Mouse (Mus musculus) intestine, embryonic 15.5 days (tissue): ENCODE measurements around the gene Dnajb13. TPM values are rescaled to one million over a fixed set of nuclear protein-coding genes. Genes with fewer than 3 reads are reported as not detected.

Experiments used
- ATAC-seq: fragments of 200-750 bp; cut with Nextera tagmentation; 2 replicates; pipeline ENCODE4 v1.8.0; 2017; ENCODE audit warnings: moderate TSS enrichment, moderate library complexity
- H3K27ac ChIP-seq: fragments of 300-500 bp; sonication (generic); 2 replicates; pipeline ENCODE4 v1.5.1; 2015; ENCODE audit warnings: mild to moderate bottlenecking, inconsistent platforms
- H3K27me3 ChIP-seq: fragments of 300-500 bp; sonication (generic); replicated peaks from 2 replicates; pipeline ENCODE4 v1.6.1; 2015; ENCODE audit warnings: inconsistent platforms
- H3K36me3 ChIP-seq: fragments of 300-500 bp; sonication (generic); 2 replicates; pipeline ENCODE4 v1.6.1; 2015; ENCODE audit warnings: inconsistent platforms
- H3K4me1 ChIP-seq: fragments of 300-500 bp; sonication (generic); replicated peaks from 2 replicates; pipeline ENCODE4 v1.6.1; 2015; ENCODE audit warnings: inconsistent platforms
- H3K4me2 ChIP-seq: fragments of 300-500 bp; sonication (generic); replicated peaks from 2 replicates; pipeline ENCODE4 v1.6.1; 2015; ENCODE audit warnings: mild to moderate bottlenecking, inconsistent platforms
- H3K4me3 ChIP-seq: fragments of 300-500 bp; sonication (generic); replicated peaks from 2 replicates; pipeline ENCODE4 v1.5.1; 2015; ENCODE audit warnings: inconsistent platforms
- H3K9ac ChIP-seq: fragments of 300-500 bp; sonication (generic); 2 replicates; pipeline ENCODE4 v1.6.1; 2015; ENCODE audit warnings: inconsistent platforms
- H3K9me3 ChIP-seq: fragments of 300-500 bp; sonication (generic); 2 replicates; pipeline ENCODE4 v1.6.1; 2016; ENCODE audit warnings: inconsistent platforms
- WGBS: fragments of 180-500 bp; shearing (Covaris S2); methylation state at CpG from one replicate; pipeline ENCODE4 v1.1.7; 2015; 5-methylcytosine and 5-hydroxymethylcytosine counted together
- polyA plus RNA-seq: library from polyadenylated mRNA; unstranded; fragments of >200 nt; fragmentation: Nextera tagmentation; extraction: Ambion mirVana; gene quantifications from 2 replicates; pipeline ENCODE4 v1.2.1, GENCODE M21; 2015

Dnajb13 gene
- polyA plus RNA-seq = 0.28 and 0.41 TPM in 2 replicates

GRCm38 (mm10) chr7:100514573-100514972, at the start of gene Dnajb13:
TSS of gene Dnajb13 (minus strand) at chr7:100514960.
- no peak for ATAC-seq
- 45% methylated on average over 11 of the region's 11 CpGs for WGBS
- no peaks in the 10 kb centered on the region for H3K36me3 ChIP-seq

GRCm38 (mm10) chr7:100561861-100562587, 47.3 kb upstream of the Dnajb13 start:
- ATAC-seq = no peak
- H3K4me3 ChIP-seq = no peak overlapping the region
- H3K27ac ChIP-seq = no peak overlapping the region
- WGBS = 78% methylated on average over 11 of the region's 11 CpGs
- no peaks in the 10 kb centered on the region for H3K9me3 ChIP-seq
- H3K9ac ChIP-seq = no peak overlapping the region
- H3K27me3 ChIP-seq = no peaks in the 10 kb centered on the region
- H3K4me2 ChIP-seq = no peak overlapping the region
- H3K4me1 ChIP-seq = no peaks in the 10 kb centered on the region
- H3K36me3 ChIP-seq = peaks cover 5% of the 10 kb centered on the region; the same call in 1 of the 2 replicates

More at GRCm38 (mm10) chr7:100514573-100514972, at the start of gene Dnajb13:
- H3K27ac ChIP-seq = no peak within 1 kb of the TSS
- no peaks in the 10 kb centered on the region for H3K9me3 ChIP-seq
- no peaks in the 10 kb centered on the region for H3K4me1 ChIP-seq
- H3K9ac ChIP-seq = no peak within 1 kb of the TSS
- H3K4me2 ChIP-seq = no peak within 1 kb of the TSS
- H3K4me3 ChIP-seq = no peak within 1 kb of the TSS
- no peaks in the 10 kb centered on the region for H3K27me3 ChIP-seq

- 77% methylated on average over 4 of the region's 4 CpGs for WGBS
- ATAC-seq = no peak
Observed at GRCm38 (mm10) chr7:100559331-100559730, 44.6 kb upstream of the Dnajb13 start.

GRCm38 (mm10) chr7:100557241-100557640, 42.5 kb upstream of the Dnajb13 start:
- H3K9me3 ChIP-seq = no peaks in the 10 kb centered on the region
- WGBS = 53% methylated on average over 5 of the region's 5 CpGs
- no peak overlapping the region for H3K4me2 ChIP-seq
- H3K9ac ChIP-seq = no peak overlapping the region
- no peak overlapping the region for H3K4me3 ChIP-seq
- H3K27ac ChIP-seq = no peak overlapping the region
- H3K36me3 ChIP-seq = 0 out of 2 replicates have a peak, but pooled peaks cover 2% of the 10 kb centered on the region
- H3K4me1 ChIP-seq = peaks cover 5% of the 10 kb centered on the region; the same call in 1 of the 2 replicates
- no peaks in the 10 kb centered on the region for H3K27me3 ChIP-seq
- ATAC-seq = no peak

More at GRCm38 (mm10) chr7:100559331-100559730, 44.6 kb upstream of the Dnajb13 start:
- H3K27me3 ChIP-seq = no peaks in the 10 kb centered on the region
- H3K9ac ChIP-seq = no peak overlapping the region
- H3K4me2 ChIP-seq = no peak overlapping the region
- H3K4me1 ChIP-seq = peaks cover 5% of the 10 kb centered on the region; the same call in 1 of the 2 replicates
- no peak overlapping the region for H3K4me3 ChIP-seq
- H3K36me3 ChIP-seq = peaks cover under 1% of the 10 kb centered on the region; the same call in 1 of the 2 replicates
- H3K27ac ChIP-seq = no peak overlapping the region
- no peaks in the 10 kb centered on the region for H3K9me3 ChIP-seq

- H3K4me3 ChIP-seq = no peak overlapping the region
- peaks cover 5% of the 10 kb centered on the region; the same call in 1 of the 2 replicates for H3K4me1 ChIP-seq
- peak overlapping the region; percentile 37 for H3K4me2 ChIP-seq
- H3K27me3 ChIP-seq = no peaks in the 10 kb centered on the region
- WGBS = 40% methylated on average over 13 of the region's 13 CpGs
- H3K9me3 ChIP-seq = no peaks in the 10 kb centered on the region
- peak overlapping the region; percentile 82 for H3K27ac ChIP-seq
- peak; percentile 73 for ATAC-seq
- H3K36me3 ChIP-seq = 0 out of 2 replicates have a peak, but pooled peaks cover 5% of the 10 kb centered on the region
- H3K9ac ChIP-seq = no peak overlapping the region
Observed at GRCm38 (mm10) chr7:100555431-100555951, 40.7 kb upstream of the Dnajb13 start.

- Histone ChIP-seq H3K27me3 (no peaks in the 10 kb centered on the region), H3K36me3 (0 out of 2 replicates have a peak, but pooled peaks cover 5% of the 10 kb centered on the region), H3K4me2 (peak overlapping the region; percentile 20; the same call in 1 of the 2 replicates), H3K4me3 (no peak overlapping the region), H3K9me3 (no peaks in the 10 kb centered on the region), H3K4me1 (peaks cover 5% of the 10 kb centered on the region; the same call in 1 of the 2 replicates), H3K9ac (no peak overlapping the region), H3K27ac (peak overlapping the region; percentile 82)
- WGBS = 44% methylated on average over 5 of the region's 5 CpGs
- ATAC-seq = peak; percentile 89
Observed at GRCm38 (mm10) chr7:100554939-100555338, 40.2 kb upstream of the Dnajb13 start.

GRCm38 (mm10) chr7:100550338-100551007, 35.7 kb upstream of the Dnajb13 start:
- H3K4me1 ChIP-seq = peaks cover 1% of the 10 kb centered on the region; the same call in 1 of the 2 replicates
- no peak overlapping the region for H3K4me2 ChIP-seq
- H3K27ac ChIP-seq = no peak overlapping the region
- H3K27me3 ChIP-seq = no peaks in the 10 kb centered on the region
- ATAC-seq = no peak
- 0 out of 2 replicates have a peak, but pooled peaks cover 5% of the 10 kb centered on the region for H3K36me3 ChIP-seq
- H3K4me3 ChIP-seq = no peak overlapping the region
- no peaks in the 10 kb centered on the region for H3K9me3 ChIP-seq
- no peak overlapping the region for H3K9ac ChIP-seq
- WGBS = 55% methylated on average over 5 of the region's 5 CpGs

GRCm38 (mm10) chr7:100549796-100550195, 35.0 kb upstream of the Dnajb13 start:
- Histone ChIP-seq H3K36me3 (0 out of 2 replicates have a peak, but pooled peaks cover 5% of the 10 kb centered on the region), H3K4me2 (no peak overlapping the region), H3K9ac (no peak overlapping the region), H3K27me3 (no peaks in the 10 kb centered on the region), H3K27ac (no peak overlapping the region), H3K4me1 (no peaks in the 10 kb centered on the region), H3K9me3 (no peaks in the 10 kb centered on the region), H3K4me3 (no peak overlapping the region)
- ATAC-seq = no peak
- 88% methylated on average over 3 of the region's 3 CpGs for WGBS

GRCm38 (mm10) chr7:100547631-100548030, 32.9 kb upstream of the Dnajb13 start:
- no peak for ATAC-seq
- H3K36me3 ChIP-seq = 0 out of 2 replicates have a peak, but pooled peaks cover 5% of the 10 kb centered on the region
- no peak overlapping the region for H3K9ac ChIP-seq
- H3K27ac ChIP-seq = no peak overlapping the region
- no peak overlapping the region for H3K4me2 ChIP-seq
- H3K4me3 ChIP-seq = no peak overlapping the region
- WGBS = 44% methylated on average over 4 of the region's 4 CpGs
- no peaks in the 10 kb centered on the region for H3K4me1 ChIP-seq
- H3K27me3 ChIP-seq = no peaks in the 10 kb centered on the region
- H3K9me3 ChIP-seq = no peaks in the 10 kb centered on the region

GRCm38 (mm10) chr7:100544437-100544836, 29.7 kb upstream of the Dnajb13 start:
- H3K27me3 ChIP-seq = no peaks in the 10 kb centered on the region
- peaks cover 4% of the 10 kb centered on the region; the same call in 1 of the 2 replicates for H3K36me3 ChIP-seq
- H3K4me3 ChIP-seq = no peak overlapping the region
- no peak overlapping the region for H3K27ac ChIP-seq
- no peak overlapping the region for H3K4me2 ChIP-seq
- no peaks in the 10 kb centered on the region for H3K4me1 ChIP-seq
- no peak overlapping the region for H3K9ac ChIP-seq
- WGBS = 38% methylated on average over 1 of the region's 1 CpGs
- peak; percentile 88 for ATAC-seq
- H3K9me3 ChIP-seq = no peaks in the 10 kb centered on the region

GRCm38 (mm10) chr7:100539516-100539915, 24.8 kb upstream of the Dnajb13 start:
- H3K36me3 ChIP-seq = peaks cover 12% of the 10 kb centered on the region
- H3K4me2 ChIP-seq = no peak overlapping the region
- no peak overlapping the region for H3K9ac ChIP-seq
- no peaks in the 10 kb centered on the region for H3K27me3 ChIP-seq
- ATAC-seq = no peak
- H3K9me3 ChIP-seq = no peaks in the 10 kb centered on the region
- WGBS = 94% methylated on average over 9 of the region's 9 CpGs
- 0 out of 2 replicates have a peak, but pooled peaks cover 5% of the 10 kb centered on the region for H3K4me1 ChIP-seq
- H3K27ac ChIP-seq = no peak overlapping the region
- no peak overlapping the region for H3K4me3 ChIP-seq

- Histone ChIP-seq H3K4me3 (peak overlapping the region; percentile 67), H3K4me2 (peak overlapping the region; percentile 58), H3K27me3 (no peaks in the 10 kb centered on the region), H3K9me3 (no peaks in the 10 kb centered on the region), H3K36me3 (peaks cover 12% of the 10 kb centered on the region), H3K27ac (peak overlapping the region; percentile 93), H3K9ac (peak overlapping the region; percentile 71), H3K4me1 (0 out of 2 replicates have a peak, but pooled peaks cover 5% of the 10 kb centered on the region)
- 23% methylated on average over 7 of the region's 7 CpGs for WGBS
- peak; percentile 57 for ATAC-seq
Observed at GRCm38 (mm10) chr7:100537519-100537902, 22.8 kb upstream of the Dnajb13 start.
